Mouse (Mus musculus) liver, embryonic 16.5 days (tissue): ENCODE data around the gene Anxa1. TPM values are rescaled to one million over a fixed set of nuclear protein-coding genes. Genes with fewer than 3 reads are reported as not detected.

Source experiments
- ATAC-seq: fragments of 200-750 bp; cut with Nextera tagmentation; 2 replicates; pipeline ENCODE4 v1.8.0; 2017; ENCODE audit warnings: low read depth, mild to moderate bottlenecking, moderate number of reproducible peaks, moderate library complexity
- H3K27ac ChIP-seq: fragments of 300-500 bp; sonication (generic); 2 replicates; pipeline ENCODE4 v1.5.1; 2014; ENCODE audit warnings: mild to moderate bottlenecking, low read length
- H3K27me3 ChIP-seq: fragments of 300-500 bp; sonication (generic); 2 replicates; pipeline ENCODE4 v1.6.1; 2014; ENCODE audit warnings: low read depth, low read length, mixed read lengths; ENCODE audit not compliant: control insufficient read depth, insufficient read depth
- H3K36me3 ChIP-seq: fragments of 300-500 bp; sonication (generic); 2 replicates; pipeline ENCODE4 v1.6.1; 2014; ENCODE audit warnings: mild to moderate bottlenecking; ENCODE audit not compliant: control insufficient read depth, insufficient read depth
- H3K4me1 ChIP-seq: fragments of 300-500 bp; sonication (generic); 2 replicates; pipeline ENCODE4 v1.6.1; 2014; ENCODE audit warnings: low read depth, low read length, mixed read lengths; ENCODE audit not compliant: control insufficient read depth
- H3K4me2 ChIP-seq: fragments of 300-500 bp; sonication (generic); 2 replicates; pipeline ENCODE4 v1.6.1; 2014; ENCODE audit warnings: low read depth, low read length, mixed read lengths
- H3K4me3 ChIP-seq: fragments of 300-500 bp; sonication (generic); 2 replicates; pipeline ENCODE4 v1.5.1; 2014; ENCODE audit warnings: low read depth, mild to moderate bottlenecking, low read length
- H3K9ac ChIP-seq: fragments of 300-500 bp; sonication (generic); 2 replicates; pipeline ENCODE4 v1.6.1; 2014; ENCODE audit warnings: low read depth, low read length
- H3K9me3 ChIP-seq: fragments of 300-500 bp; sonication (generic); replicated peaks from 2 replicates; pipeline ENCODE4 v1.6.1; 2016; ENCODE audit warnings: low read length; ENCODE audit not compliant: control insufficient read depth
- WGBS: fragments of 180-500 bp; shearing (Covaris S2); extraction: QIAGEN DNeasy Blood & Tissue Kit; methylation state at CpG from one replicate; pipeline ENCODE4 v1.1.7; 2014; ENCODE audit not compliant: insufficient replicate concordance; 5-methylcytosine and 5-hydroxymethylcytosine counted together
- polyA plus RNA-seq: library from polyadenylated mRNA; unstranded; fragments of >200 nt; fragmentation: Nextera tagmentation; extraction: Ambion mirVana; gene quantifications from 2 replicates; pipeline ENCODE4 v1.2.1, GENCODE M21; 2015

Gene Anxa1
- polyA plus RNA-seq, 1 experiment from 2014 or later, result 102 TPM

GRCm38 (mm10) chr19:20389245-20389644 is 1.5 kb downstream of the Anxa1 start:
- no peak overlapping the region for H3K9ac ChIP-seq
- no peak overlapping the region for H3K4me2 ChIP-seq
- H3K27ac ChIP-seq, result no peak overlapping the region
- no peaks in the 10 kb centered on the region for H3K9me3 ChIP-seq
- peak; percentile 55 for ATAC-seq
- no peaks in the 10 kb centered on the region for H3K36me3 ChIP-seq
- no peaks in the 10 kb centered on the region for H3K27me3 ChIP-seq
- no peaks in the 10 kb centered on the region for H3K4me1 ChIP-seq
- 25% methylated on average over 6 of the region's 6 CpGs for WGBS
- H3K4me3 ChIP-seq, result peak overlapping the region; percentile 41; the same call in 1 of the 2 replicates

DNA sequence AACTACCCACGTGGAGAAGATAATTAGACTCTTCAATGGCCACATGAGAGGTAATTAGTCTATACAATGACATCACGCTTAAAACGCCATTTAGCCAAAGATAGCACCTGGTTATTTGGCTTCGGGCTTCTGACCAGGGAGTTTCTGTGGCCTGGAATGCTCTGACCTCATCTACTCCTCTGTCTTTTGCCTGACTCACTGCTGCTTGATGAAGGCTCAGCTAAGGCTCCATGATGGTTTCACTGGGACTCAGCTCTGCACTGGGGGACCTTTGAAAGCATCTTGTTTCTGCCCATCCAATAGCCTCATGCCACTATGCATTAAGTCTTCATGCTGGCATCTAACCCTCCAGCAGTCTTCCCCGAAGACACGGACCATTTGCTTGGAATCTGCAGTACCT is 2.5 kb downstream of the Anxa1 start:
- no peaks in the 10 kb centered on the region for H3K27me3 ChIP-seq
- no peak overlapping the region for H3K9ac ChIP-seq
- ATAC-seq, result no peak
- no peaks in the 10 kb centered on the region for H3K9me3 ChIP-seq
- no peak overlapping the region for H3K27ac ChIP-seq
- H3K4me3 ChIP-seq, result 0 out of 2 replicates have a peak overlapping the region, but pooled peaks have one; percentile 3
- H3K4me2 ChIP-seq, result no peak overlapping the region
- 70% methylated on average over 6 of the region's 6 CpGs for WGBS
- H3K36me3 ChIP-seq, result no peaks in the 10 kb centered on the region
- no peaks in the 10 kb centered on the region for H3K4me1 ChIP-seq

DNA sequence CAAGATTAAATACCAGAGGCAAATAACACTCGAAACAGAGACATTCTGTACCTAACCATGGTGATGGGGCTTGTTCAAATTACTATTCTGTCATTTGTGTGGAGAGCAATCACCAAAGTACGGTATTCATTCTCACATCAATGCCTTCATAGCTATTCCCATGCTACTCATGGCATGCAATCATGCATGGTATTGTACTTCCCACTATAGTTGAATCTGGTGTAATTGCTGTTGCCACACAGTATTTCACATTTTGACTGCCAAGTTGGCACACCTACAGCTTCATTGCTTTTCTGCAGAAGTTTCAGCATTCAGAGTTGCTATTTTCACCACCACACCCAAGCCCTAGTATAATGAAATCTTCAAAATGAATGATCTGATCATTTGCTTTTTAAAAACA is 4.4 kb downstream of the Anxa1 start:
- Histone ChIP-seq H3K4me1 (no peaks in the 10 kb centered on the region), H3K4me2 (no peak overlapping the region), H3K27me3 (no peaks in the 10 kb centered on the region), H3K27ac (no peak overlapping the region), H3K36me3 (no peaks in the 10 kb centered on the region), H3K9me3 (no peaks in the 10 kb centered on the region), H3K9ac (no peak overlapping the region), H3K4me3 (no peak overlapping the region)
- WGBS, result 68% methylated on average over 2 of the region's 2 CpGs
- no peak for ATAC-seq

DNA sequence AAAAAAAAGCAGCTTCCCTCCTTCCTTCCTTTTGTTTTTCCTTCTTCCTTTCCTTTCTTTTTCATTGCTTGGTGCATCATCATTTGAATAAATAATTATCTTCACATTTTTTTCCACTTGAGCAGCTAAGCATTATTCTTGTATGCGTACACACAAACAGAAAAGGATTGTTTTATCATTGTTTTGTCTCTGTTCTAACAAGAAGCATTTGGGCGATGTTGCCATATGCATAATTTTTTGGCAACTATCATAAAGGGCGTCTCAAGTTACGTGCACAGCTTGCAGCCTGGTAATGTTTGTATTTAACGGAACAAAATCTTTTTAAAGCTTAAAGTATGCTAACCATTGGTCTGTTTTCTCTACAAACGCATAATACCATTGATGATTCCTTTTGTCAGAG is 5.1 kb downstream of the Anxa1 start:
- no peak overlapping the region for H3K9ac ChIP-seq
- H3K9me3 ChIP-seq, result no peaks in the 10 kb centered on the region
- no peaks in the 10 kb centered on the region for H3K27me3 ChIP-seq
- no peaks in the 10 kb centered on the region for H3K4me1 ChIP-seq
- no peak overlapping the region for H3K4me2 ChIP-seq
- no peak overlapping the region for H3K27ac ChIP-seq
- no peak overlapping the region for H3K4me3 ChIP-seq
- H3K36me3 ChIP-seq, result no peaks in the 10 kb centered on the region
- WGBS, result 63% methylated on average over 6 of the region's 6 CpGs
- no peak for ATAC-seq

- Histone ChIP-seq H3K36me3 (no peaks in the 10 kb centered on the region), H3K9me3 (no peaks in the 10 kb centered on the region), H3K4me3 (no peak overlapping the region), H3K4me2 (no peak overlapping the region), H3K27me3 (no peaks in the 10 kb centered on the region), H3K27ac (no peak overlapping the region), H3K9ac (no peak overlapping the region), H3K4me1 (no peaks in the 10 kb centered on the region)
- 48% methylated on average over 2 of the region's 2 CpGs for WGBS
- no peak for ATAC-seq
These were observed 9.5 kb downstream of the Anxa1 start for GRCm38 (mm10) chr19:20381207-20381752.

DNA sequence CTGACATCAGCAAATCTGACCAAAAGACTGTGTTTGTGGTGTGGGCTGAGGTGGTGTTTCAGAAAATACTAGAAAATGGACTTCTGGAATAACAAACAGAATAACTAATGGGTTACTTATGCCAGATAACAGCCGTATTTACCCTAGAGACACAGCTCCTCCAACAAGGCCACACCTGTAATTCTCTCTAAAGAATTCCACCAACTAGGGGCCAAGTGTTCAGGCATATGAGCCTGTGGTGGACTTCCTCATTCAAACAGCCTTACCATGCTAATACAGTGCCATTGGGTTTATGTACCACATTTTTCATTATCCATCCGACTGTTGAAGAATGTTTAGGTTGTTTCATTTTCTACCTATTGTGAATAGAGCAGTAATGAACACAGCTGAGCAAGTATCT is 20.6 kb downstream of the Anxa1 start:
- H3K36me3 ChIP-seq, result no peaks in the 10 kb centered on the region
- H3K4me3 ChIP-seq, result no peak overlapping the region
- H3K27ac ChIP-seq, result no peak overlapping the region
- no peak for ATAC-seq
- no peak overlapping the region for H3K9ac ChIP-seq
- no peaks in the 10 kb centered on the region for H3K4me1 ChIP-seq
- no peaks in the 10 kb centered on the region for H3K9me3 ChIP-seq
- no peak overlapping the region for H3K4me2 ChIP-seq
- H3K27me3 ChIP-seq, result no peaks in the 10 kb centered on the region
- 59% methylated on average over 2 of the region's 2 CpGs for WGBS

DNA sequence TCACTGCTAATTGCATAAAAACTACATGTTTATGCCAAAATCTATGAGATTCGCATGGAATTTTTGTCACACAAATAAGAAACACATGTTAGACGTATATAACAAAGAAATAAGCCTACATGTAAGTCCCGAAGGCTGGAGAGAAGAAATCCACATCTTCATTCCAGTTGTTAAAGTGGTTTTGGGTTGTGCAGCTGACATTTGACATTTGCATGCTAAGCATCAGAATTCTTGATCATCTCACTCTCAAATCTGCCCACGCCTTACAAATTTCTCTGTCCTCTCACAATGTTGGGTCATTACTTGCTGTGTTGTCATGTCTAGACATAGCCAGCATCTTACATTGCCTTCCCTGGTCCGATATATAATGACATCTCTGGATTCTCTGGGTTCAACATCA is 24.2 kb downstream of the Anxa1 start:
- 57% methylated on average over 5 of the region's 5 CpGs for WGBS
- H3K9ac ChIP-seq, result no peak overlapping the region
- H3K36me3 ChIP-seq, result no peaks in the 10 kb centered on the region
- H3K9me3 ChIP-seq, result no peaks in the 10 kb centered on the region
- H3K4me3 ChIP-seq, result no peak overlapping the region
- ATAC-seq, result no peak
- H3K27ac ChIP-seq, result no peak overlapping the region
- H3K27me3 ChIP-seq, result no peaks in the 10 kb centered on the region
- H3K4me1 ChIP-seq, result no peaks in the 10 kb centered on the region
- H3K4me2 ChIP-seq, result no peak overlapping the region

GRCm38 (mm10) chr19:20366010-20366409 is 24.7 kb downstream of the Anxa1 start:
- ATAC-seq, result no peak
- Histone ChIP-seq H3K4me2 (no peak overlapping the region), H3K4me3 (no peak overlapping the region), H3K4me1 (no peaks in the 10 kb centered on the region), H3K27me3 (no peaks in the 10 kb centered on the region), H3K27ac (no peak overlapping the region), H3K9ac (no peak overlapping the region), H3K36me3 (no peaks in the 10 kb centered on the region), H3K9me3 (no peaks in the 10 kb centered on the region)
- WGBS, result 56% methylated on average over 2 of the region's 2 CpGs

DNA sequence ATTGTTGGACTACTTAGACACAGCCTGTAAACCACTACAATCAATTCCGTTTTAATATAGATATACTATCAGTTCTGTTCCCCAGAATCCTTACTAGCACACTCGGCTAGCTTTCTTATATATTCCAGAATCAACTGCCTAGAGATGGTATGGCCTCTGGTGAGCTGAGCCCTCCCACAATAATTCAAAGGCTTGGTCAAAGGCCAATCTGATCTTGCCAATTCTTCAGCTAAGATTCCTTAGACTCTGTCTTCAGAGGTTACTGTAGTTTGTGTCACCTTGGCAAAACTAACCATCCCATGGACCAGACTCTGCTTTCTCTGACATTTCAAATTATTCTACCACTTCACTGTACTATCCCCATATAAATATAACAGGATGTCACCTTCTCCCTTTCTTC is 25.4 kb downstream of the Anxa1 start:
- ATAC-seq, result no peak
- no peak overlapping the region for H3K4me2 ChIP-seq
- no peak overlapping the region for H3K27ac ChIP-seq
- no peaks in the 10 kb centered on the region for H3K27me3 ChIP-seq
- H3K36me3 ChIP-seq, result no peaks in the 10 kb centered on the region
- no peak overlapping the region for H3K4me3 ChIP-seq
- WGBS, result 68% methylated on average over 2 of the region's 2 CpGs
- no peaks in the 10 kb centered on the region for H3K4me1 ChIP-seq
- no peak overlapping the region for H3K9ac ChIP-seq
- H3K9me3 ChIP-seq, result no peaks in the 10 kb centered on the region
